Mouse (Mus musculus) right cerebral cortex, postnatal 36 days (tissue): Measurements from ENCODE around the gene Gm49027.
A peak's percentile ranks its signal among the peaks of the same experiment; 100 is the strongest.
"Not testable (repeated sequence)": the region's sequence is repeated elsewhere in the genome, so short reads cannot be mapped to it uniquely, and the experiment has no call there.

Experiments used
- DNase-seq, 2 experiments: peaks; one replicate each; pipeline ENCODE4 v3.0.0; 2022; ENCODE audit warnings: low spot score in 2 of 2, mixed read lengths in 1 of 2

Gm49027 gene

DNA sequence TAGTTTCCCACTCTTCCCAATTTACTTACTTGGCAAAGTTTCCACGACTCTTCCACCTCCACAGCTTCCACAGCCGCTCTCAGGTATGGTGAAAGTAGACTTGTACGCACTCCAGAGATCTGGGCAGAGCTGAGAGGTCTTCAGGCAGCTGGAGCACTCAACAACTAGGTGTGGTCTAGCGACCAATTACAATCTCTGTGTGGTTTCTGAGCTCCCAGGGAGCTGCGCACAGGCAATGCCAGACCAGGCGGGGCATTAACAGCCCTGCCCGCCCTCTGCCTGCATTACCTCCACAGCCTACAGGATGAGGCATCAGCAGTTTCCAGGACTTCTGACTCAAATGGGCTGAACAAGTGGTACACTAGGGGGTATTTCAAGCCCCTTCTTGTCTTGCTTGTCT, at the start of gene Gm49027:
TSS of gene Gm49027 (minus strand) at position 208 of the 400 bp plus-strand sequence.
- DNase-seq = no peak

DNA sequence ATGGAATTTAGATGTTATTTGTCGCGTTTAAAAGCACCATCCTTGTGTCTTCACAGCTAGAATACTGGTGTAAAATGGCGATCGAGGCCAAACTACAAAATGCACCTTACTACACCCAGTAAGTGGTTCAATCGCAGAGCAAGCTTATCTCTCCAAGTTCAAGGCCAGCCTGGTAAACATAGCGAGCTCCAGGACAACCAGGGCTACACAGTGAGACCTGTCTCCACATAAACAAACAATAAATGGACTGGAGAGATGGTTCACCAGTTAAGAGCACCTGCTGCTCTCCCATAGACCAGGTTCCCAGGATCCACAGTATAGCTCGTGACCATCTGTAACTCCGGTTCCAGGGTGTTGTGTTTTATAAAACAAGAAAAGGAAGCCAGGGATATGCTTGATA, 48.1 kb upstream of the Gm49027 start:
- DNase-seq = no peak

DNA sequence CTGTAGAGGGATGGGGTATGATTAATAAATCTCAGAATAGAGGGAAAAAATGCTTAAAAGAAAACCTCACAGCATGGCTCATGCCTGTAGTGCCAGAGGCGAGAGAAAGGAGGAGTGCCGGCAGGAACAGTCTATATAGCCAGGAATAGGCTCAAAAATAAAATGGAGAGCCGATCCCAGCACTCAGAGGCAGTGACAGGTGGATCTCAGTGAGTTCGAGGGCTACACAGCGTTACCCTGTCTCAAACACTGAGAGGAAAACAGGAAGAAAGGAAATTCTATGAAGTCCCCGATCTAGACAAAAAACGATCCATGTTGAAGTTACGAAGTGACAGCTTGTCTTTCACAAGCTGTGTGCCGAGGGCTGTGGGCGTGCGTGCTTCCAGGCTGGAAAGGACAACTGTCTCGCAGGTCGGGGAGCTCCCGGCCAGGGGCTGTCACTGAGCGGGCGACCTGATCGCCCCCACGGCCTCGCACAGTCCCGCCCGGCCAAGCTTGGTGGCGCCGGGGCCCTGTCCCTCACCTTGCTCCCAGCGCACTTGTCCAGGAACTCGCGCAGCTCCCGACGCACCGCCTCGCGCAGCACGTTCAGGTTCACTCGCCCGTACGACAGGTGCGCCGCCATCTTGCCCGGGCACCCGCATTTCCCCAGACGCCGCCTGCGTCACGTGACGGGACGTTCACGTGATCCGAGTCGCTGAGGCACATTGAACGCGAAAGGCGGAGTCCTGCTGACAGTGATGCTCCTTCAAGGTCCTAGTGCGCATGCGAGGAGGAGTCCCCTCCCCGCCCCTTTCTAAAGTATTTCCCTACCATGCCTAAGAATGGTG, 47.3 kb upstream of the Gm49027 start, which contains the start of gene Vps33a:
TSS of gene Vps33a (minus strand) at position 682 of the 830 bp plus-strand sequence.
- DNase-seq = peak; percentile 97

DNA sequence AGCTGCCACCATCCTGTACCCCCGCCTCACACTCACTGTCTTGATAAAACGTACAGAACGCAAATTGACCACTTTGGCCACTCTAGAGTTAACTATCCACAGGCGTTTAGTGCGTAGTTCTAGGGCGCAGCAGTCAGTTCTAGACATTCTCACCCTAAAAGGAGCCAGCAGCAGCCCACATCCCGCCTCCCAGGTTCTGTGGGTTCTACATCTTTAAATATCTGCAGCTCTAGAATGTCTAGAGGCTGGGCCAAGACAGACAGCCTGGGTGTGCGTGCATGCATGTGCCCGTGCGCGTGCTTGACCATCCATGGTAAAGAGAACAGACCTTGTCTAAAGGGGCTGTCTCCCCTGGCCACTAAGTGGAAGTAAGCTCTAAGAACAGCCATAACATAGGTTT, 35.8 kb upstream of the Gm49027 start:
- DNase-seq = peak in 1 of 2 experiments; percentile 68

DNA sequence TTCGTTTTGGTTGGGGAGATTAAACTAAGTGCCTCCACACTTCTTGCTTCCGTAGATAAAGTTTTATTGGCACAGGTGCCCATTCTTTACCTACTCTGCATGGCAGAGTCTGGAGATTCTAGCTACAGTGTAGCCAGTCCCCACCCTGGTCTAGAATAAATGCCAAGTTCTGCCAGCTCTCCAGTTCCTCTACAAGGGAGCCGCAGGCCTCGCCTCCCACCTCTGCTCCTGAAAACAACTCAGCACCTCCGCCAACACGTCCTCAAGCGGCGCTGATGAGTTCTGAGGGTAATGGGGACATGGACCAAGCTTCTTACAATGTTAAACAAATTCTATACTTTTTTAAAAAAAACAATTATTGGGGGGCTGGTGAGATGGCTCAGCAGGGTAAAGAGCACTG, 34.3 kb upstream of the Gm49027 start:
- no peak for DNase-seq

DNA sequence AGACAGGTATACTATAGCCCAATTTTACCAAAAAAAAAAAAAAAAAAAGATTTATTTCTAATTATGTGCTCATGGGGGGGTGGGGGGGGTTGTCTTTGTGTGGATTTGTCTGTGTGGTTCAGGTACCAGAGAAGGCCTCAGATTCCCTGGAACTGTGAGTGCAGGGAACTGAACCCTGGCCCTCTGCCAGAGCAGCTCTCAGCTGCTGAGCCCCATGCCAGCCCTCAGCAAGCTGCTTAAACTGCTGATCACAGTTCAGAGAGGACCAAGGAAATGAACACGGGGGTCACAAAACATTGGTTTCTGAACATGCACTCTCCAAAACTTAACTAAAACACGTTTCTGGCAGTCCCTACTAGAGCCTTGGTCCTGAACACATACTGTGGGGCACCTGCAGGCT, 31.2 kb upstream of the Gm49027 start:
- DNase-seq = peak in 1 of 2 experiments; percentile 41

DNA sequence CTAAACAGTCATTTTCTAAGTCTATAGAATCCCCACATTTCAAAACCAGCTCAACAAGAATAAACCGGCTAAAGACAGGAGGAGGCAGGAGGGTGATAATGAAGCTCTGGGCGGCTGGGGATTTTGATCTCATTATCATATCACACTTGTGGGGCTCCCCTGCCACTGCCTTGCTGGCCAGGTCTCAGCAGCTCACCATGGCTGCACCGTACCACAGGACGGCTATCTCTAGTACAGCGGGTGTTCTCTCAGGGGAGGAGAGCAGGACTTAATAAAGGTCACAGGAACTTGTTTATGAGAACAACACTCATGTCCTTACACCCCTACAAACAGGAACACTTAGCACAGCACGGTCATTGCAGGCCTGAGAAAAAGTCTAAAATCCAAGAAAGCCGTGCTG, 30.4 kb upstream of the Gm49027 start:
- DNase-seq = no peak

DNA sequence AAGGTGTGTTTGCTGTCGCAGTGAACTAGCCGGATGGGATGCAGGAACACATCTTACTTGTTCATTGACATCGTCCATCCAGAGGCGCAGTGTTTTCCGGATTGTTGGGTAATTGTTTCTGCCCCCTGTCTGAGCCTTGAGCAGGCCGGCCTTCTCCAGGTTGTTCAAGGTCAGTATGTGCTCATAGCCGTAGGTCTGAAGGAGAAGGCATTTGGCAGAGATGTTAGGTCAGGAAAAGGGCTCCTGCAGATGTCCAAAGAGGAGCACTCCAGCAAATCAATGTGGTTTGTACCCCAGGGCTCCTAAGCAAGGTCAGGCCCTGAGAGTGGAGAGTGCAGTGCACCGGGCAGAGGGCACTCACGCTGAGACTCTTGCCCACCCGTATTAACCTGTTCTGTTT, 8.5 kb upstream of the Gm49027 start:
- no peak for DNase-seq

DNA sequence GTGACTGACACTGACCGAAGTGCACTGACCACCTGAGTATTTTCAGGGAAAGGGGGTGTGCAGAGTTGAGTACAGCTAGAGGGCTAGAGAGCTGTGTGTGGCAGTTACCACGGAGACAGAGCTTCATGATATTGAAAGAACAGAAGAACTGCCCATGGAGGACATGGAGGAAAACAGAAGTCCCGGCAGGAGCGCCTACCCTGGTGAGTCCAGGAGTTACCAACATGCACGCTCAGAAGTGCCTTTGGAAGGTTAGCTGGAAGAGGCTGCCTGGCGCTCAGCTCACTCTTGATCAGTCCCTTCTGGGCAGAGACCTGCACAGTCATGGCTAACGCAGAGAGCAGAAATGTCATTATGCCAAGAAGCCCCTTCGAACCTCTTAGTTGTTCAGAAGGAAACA, 4.8 kb upstream of the Gm49027 start:
- DNase-seq = no peak

DNA sequence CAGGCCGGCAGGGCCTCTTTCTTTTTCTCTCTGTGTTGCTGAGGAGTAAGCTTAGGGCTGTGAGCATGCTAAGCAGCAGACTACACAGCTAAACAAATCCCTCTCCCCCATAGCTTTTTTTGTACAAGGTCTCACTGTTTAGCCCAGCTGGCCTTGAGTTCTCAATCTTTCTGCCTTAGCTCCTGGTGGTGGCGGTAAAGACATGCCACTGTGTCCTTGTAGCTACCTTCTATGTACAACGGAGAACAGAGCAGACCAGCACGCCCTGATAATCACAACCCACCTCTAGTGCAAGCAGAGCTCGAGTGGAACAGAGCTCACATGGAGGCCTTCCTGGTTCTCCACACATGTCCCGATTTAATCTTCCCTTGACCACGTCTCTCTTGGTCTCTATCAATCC, 3.4 kb upstream of the Gm49027 start:
- no peak for DNase-seq

DNA sequence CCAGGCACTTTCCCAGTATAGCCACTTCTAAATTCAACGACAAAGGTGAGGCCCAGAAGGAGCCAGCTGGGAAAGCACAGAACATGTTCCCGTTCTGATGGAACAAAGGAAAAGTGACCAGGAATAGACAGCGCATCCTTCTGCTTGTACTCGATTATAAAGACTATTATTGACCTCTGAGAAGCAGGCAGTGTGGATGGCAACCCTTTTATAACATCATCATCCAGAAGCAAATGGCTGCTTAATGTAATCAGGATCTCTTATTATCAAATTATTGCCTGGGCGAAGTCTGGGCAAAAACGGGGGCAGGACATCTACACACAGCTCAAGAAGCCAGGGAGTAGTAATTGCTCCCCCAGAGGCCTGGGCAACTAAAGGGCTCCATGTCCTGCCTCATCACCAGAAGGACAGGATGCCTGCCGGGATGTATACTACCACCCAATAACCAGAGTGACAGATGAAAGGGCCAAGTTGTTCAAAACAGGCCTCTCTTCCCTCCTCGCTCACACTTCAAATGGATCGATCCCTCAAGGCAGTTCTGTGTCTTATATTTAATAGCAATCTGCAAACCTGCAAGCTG, 718 bp upstream of the Gm49027 start:
- DNase-seq = no peak

DNA sequence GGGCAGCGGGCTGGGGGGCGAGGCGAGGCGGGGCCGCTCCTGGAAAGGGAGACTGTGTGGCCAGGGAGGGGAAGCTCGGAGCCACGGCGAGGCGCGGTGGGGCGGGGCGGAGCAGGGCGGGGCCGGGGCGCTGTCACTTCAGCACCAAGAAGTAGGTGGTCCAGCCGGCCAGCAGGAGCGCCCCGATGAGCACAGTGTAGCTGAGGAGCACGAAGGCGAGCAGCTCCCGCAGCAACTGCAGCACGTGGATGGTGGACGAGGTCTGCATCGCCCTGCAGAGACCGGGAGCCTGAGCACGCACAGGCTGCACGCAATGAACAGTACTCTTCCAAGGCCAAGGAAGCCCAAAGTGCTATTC, 916 bp downstream of the Gm49027 start:
- no peak for DNase-seq

DNA sequence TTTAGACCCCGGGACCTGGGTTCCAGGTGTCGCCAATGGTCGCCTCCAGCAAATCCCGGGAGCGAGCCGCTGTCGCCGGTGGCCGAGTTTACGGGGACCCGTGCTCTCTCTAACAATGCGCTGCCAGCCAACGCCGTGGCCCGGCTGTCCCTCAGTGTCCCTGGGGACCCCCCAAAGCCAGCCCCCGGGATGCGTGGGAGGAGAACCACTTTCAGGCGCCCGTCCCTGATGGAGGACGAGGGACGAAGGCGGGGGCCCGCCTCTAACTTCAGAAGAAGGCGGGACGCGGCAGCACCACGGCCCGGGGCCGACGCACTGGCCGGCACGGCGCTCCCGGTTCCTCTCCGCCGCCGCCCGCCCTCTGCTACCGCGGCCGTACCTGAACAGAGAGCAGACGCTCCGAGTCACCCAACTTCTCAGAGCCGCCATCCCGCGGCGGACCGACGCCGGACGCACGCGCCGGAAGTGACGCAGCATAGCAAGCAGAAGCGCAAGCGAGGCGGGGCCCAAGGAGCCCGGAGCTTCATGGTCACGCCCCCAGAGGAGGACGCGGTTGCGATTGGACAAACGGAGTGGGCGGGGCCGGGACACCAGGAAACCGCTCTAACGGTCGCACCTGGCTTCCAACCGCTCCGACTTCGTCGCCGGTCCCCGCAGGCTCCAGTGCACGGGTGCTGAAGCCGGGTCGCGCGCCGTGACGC, 1.4 kb downstream of the Gm49027 start, which contains the start of gene Diablo:
TSS of gene Diablo (minus strand) at position 485 of the 701 bp plus-strand sequence.
- peak; percentile 97 to 98 for DNase-seq

DNA sequence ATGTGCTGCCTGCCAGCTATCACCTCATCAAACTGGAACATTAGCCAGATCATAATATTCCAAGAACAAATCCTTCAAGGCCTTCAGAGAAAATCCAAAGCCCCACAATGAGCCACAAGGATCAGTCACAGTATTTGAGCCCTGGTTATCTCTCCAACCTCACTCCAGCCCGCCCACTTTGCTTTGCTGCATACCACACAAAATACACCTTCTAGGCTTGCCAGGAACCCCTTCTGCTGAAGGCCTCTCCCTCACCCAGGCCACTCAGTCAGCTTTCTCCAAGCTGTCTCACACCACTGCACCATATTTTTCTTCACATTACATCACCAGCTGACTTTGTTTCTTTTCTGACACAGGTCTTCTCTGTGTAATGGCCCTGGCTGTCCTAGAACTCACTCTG, 3.1 kb downstream of the Gm49027 start:
- DNase-seq = no peak

DNA sequence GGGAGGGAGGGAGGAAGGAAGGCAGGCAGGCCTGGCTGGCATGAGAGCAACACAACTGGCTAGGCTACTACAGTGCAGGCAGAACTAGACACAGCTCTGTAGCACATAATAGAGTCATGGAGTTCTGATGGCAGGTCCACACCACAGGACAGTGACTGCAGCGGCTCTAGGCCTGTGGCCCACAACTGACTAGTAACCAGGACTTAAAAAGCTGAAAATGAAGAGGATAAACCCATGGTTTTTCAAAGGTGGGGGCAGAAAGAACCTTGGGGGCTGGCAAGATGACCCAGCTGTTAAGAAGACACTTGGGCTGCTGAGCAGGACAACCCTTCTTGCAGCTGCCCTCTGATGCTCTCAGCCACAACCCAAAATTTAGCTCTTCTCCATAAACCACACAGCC, 3.7 kb downstream of the Gm49027 start:
- no peak for DNase-seq

DNA sequence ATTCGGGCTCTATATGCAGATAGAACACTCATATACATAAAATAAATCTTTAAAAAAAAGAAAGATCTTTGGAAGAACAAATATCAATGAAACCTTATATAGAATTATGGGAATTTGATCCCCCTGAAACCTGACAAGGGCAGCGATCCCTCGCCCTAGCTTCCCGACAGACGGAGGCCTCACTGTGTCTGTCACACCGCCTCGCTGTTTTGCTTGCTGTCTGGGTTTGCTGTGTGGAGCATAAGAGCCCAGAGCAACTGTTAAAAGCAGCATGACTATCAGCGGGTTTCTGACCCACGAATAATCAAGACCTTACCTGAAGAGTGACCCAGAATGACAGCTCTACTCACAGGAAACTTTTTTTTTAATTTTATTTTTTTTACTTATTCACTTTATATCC, 4.6 kb downstream of the Gm49027 start:
- DNase-seq = no peak

DNA sequence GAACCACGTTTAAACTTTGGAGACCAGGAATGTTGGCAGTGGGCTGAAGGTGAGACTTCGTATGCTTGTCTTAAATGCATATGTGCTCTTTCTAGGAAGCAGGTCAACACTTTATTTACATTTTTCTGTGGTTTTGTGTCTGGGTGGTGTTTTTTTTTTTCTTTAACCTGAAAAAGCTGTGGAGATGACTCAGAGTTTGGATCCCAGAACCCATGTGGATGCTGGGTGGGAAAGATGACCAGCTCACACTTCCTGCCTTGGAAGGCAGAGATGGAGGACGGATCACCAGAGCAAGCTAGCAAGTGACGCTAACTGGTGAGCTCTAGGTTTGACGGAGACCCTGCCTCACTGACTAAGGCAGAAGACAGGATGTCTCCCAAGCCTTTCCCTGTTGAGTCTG, 10.4 kb downstream of the Gm49027 start:
- no peak for DNase-seq

DNA sequence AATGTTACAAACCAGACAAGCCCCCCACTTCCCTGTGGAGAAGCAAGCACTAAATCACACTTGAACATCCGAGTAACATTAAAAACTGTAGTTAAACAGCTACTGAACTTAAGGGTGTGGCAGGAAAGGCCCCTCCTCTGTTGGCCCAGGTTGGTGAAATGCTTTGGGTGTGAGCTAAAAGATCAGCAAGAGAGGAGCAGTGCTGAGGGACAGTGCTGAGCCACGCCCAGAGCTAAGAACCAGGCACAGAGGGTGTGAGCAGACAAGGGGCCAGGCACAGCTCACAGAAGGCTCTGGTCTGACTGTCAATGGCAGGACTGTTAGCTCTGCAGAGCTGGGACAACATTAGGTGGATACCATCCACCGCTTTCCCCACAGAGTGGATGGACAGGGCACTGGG, 13.2 kb downstream of the Gm49027 start:
- DNase-seq = no peak

DNA sequence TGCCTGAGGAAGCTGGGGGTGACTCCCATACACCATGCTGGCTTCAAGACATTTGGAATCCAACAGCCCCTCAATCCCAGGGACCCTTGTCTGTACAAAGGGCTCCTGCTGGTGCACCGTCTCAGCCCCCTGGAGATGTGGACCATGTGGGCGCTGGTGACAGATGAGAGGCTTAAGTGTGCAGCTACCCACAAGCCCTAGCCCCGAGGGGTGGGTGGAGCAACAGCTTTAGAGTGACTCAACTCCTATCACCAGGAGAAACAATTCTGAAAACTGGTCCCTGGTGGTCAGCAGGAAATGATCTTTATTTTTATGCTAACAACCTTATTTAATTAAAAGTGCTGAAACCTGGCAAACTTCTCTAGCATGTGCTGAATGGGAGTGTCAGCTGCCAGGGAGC, 13.9 kb downstream of the Gm49027 start:
- DNase-seq = not testable (repeated sequence)

DNA sequence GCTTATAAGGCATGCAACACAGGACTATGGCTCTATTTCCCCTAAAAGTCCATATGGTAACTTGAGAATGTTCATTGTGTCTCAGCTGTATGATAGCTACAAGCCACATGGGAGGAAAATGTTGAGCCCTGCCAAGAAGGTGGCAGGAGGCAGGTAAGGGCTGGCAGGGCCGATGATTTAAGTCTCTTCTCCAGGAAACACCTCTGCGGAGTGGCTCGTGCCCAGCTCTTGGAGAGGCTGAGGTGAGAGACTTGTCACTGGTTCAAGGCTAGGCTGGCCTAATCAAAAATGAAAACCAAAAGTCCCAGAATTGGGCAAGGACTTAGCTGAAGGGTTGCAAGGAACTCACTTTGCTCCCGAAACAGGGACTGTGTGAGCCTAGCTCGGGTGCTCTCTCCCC, 15.1 kb downstream of the Gm49027 start, which contains the start of gene B3gnt4:
TSS of gene B3gnt4 (plus strand) at position 301 of the 400 bp plus-strand sequence.
- DNase-seq = no peak

DNA sequence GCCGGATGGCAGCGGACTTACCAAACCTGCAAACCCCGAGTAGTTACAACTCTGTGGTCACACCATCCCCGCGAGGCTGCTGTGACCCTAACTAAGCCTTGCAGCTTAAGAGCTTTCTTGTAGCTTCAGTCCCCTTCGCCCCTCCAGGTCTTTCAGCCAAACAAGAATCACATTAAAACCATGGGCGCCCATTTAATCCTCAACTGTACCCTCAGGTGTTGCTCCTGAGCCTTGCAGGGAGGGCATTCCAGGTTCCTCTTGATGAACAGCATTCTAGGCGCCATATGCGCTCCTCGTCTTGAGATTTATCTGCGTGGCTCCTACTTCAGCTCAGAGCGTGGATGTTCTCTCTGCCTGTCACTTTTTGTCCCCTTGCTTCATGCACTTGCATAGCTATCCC, 16.4 kb downstream of the Gm49027 start:
- no peak for DNase-seq

DNA sequence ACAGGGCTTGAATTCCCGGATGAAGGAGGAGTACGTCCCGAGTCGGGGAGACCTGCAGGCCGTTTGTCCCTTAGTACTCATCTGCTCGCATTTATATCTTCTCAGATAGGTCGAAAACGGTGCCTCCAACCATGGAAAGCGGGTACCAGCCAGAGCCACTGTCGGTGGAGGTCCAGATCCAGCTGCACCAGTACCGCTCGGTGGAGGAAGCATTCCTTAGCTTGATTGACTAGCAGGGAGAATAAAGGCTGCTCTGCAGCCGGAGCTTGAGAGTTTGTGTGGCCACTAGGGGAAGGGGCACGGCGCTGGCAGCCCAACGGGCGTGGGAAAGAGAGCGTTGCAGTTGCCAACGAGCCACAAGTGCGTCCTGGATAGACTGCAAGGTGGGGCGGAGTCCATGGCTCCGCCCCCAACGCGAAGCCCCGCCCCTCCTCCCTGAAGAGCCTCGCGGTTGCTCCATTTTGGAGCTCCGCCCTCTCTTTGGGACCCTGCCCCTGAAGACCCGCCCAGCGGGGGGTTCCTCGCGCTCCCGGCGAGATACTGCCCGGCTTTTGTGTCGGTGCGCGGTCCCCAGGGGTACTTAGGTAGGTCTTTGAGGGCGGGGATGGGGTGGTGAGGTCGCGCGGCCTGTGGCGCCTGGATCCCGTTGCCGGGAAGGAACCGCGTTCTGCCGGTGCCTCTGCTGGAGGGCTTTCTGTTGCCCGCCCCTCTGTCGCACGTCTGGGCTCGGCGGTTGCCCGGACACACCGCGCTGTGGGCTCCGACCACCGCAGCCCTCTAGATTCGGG, 17.2 kb downstream of the Gm49027 start:
- peak; percentile 69 to 75 for DNase-seq
